Mouse (Mus musculus): Measurements from ENCODE around the gene Fgf9.

Gene Fgf9

DNA sequence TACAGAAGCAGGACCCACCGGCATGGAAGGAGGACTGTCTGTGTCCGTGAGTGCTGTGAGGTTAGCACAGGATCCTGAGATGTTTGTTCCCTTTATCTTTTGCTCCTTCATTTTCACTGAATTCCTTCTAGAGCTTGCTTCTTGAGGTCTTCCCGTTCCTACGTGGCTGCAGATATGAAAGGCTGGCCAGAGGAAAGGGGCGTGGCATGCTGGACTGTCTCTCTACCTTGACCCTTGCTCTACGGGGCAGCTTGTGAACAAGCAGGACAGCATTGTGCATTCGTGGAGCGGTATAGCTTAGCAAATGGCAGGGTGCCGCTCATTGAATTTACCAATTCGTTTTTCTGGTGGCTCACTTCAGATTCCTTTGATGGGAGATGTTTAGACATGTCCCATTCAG, 21.0 kb downstream of the Fgf9 start:
- DNase-seq, result peak in 1 of 2 experiments; percentile 7

- DNase-seq, result peak; percentile 52
Observed at GRCm38 (mm10) chr14:58099599-58099998, 29.3 kb downstream of the Fgf9 start.

GRCm38 (mm10) chr14:58101298-58101697, 31.0 kb downstream of the Fgf9 start:
- no peak for DNase-seq

DNA sequence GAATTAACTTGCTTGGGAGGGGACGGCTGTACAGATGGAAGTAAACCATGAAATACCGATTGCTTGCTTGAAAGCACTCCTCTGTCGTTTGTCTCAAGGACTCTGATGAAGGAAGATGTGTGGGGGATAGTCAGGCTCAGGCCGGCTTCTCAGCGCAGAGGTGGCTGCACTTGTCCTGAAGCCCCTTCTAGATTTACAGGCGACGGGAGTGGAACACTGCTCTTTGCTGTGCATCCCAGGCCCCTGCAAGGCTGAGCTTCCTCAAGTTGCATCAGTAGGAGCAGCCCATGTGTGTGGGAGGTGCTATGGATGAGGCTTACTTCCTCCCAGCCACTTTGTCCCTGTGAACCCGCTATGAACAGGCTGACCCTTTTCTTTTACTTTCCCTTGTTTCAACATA, 33.9 kb downstream of the Fgf9 start:
- DNase-seq, result no peak

- DNase-seq, result no peak
Observed at GRCm38 (mm10) chr14:58105596-58105995, 35.2 kb downstream of the Fgf9 start.

DNA sequence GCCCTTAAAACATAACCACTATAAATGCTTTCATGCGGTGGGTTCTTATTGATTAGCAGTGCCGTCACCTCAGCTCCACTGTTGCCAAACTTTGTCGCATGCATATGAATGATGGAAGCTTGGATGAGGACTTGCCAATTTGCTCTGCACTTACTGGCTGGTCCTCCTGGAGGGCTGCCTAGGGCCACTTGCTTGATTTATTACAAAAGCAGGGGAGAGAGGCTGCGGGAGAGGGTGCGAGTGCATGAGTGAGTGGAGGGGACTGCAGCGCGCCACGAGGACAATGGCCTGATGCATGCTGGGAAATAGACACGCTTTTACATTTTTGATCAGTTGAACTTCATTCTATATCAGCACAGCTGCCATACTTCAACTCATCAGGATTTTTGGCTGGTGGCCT, 39.3 kb downstream of the Fgf9 start:
- peak in 1 of 2 experiments; percentile 24 for DNase-seq

- DNase-seq, result peak; percentile 38 to 50
Observed at GRCm38 (mm10) chr14:58111562-58111961, 41.2 kb downstream of the Fgf9 start.

- peak; percentile 80 to 87 for DNase-seq
Observed at GRCm38 (mm10) chr14:58112341-58112740, 42.0 kb downstream of the Fgf9 start.

DNA sequence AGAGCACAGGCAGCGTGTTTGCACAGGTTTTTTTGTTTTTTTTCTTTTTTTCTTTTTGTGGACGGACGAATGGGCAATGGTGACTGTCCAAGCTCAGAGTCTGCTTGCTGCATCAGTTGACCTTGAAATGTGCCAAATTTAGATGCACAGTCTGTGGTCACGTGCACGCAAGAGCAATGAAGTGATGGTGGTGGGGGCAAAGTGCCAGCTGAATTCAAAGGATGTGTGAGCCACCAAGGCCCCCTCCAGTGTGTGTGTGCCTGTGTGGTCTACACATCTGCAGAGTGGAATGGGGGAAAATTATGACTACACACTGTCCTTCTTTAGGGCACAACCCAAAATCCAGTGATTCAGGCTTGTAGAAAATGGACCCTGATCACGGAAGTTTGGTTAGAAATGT, 42.8 kb downstream of the Fgf9 start:
- DNase-seq, result peak; percentile 44 to 51

- DNase-seq, result peak; percentile 53 to 66
Observed at GRCm38 (mm10) chr14:58114146-58114545, 43.8 kb downstream of the Fgf9 start.

DNA sequence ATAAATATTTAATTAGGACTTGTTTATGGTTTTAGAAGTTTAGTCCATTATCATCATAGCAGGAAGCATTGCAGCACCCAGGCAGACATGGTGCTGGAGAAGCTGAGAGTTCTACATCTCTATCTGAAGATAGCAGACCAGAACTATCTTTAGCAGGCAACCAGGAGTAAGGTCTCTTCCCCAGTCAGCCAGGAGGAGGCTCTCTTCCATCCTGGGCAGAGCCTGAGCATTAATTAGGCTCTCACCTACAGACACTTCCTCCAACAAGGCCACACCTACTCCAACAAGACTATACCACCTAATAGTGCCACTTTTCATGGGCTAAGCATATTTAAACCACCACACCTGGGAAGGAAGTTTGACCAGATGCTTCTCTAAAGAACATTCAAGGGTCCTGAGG, 54.3 kb downstream of the Fgf9 start:
- no peak for DNase-seq

- no peak for DNase-seq
Observed at GRCm38 (mm10) chr14:58126508-58126907, 56.2 kb downstream of the Fgf9 start.

- no peak for DNase-seq
Observed at GRCm38 (mm10) chr14:58139506-58140055, 69.2 kb downstream of the Fgf9 start.

DNA sequence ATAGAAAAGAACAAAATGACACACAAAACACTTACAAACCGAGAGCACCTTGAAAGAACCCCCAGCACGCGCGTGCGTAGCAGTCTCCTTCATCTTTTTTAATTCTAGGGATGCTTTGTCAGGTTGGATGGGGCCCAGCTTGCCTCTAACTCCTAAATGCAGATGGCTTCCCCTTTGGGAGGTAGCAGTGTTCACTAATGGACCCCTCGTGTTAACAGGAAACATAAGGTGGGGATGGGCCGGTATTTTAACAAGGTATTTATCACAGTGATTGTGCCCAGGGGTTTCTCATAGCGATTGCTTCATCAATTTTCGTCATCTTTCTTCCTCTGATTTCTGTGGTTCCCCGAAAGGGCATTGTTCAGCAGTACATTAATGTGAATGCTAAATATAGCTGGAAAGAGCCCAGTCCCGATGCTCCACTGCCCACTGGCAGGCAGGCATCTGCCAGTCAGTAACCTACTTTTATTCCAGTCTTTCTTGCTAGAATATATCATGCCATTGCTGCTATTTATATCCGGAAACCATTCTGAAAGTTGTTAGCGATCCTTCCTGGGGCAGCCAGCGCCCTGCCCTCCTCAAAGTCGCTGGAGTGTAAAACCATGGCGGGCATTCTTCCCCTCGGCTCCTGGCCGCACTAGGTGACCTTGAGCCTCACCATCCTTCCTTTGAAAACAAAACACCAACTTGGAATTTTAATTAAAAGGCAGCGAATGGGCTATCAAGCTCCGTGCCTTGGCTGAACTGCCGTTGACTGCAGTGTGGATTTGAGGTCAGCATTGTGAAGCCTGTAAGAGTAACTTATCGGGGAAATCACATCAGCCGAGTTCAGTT, 79.5 kb downstream of the Fgf9 start:
- peak; percentile 4 to 21 for DNase-seq

- DNase-seq, result peak in 1 of 2 experiments; percentile 14
Observed at GRCm38 (mm10) chr14:58150471-58150855, 80.1 kb downstream of the Fgf9 start.

DNA sequence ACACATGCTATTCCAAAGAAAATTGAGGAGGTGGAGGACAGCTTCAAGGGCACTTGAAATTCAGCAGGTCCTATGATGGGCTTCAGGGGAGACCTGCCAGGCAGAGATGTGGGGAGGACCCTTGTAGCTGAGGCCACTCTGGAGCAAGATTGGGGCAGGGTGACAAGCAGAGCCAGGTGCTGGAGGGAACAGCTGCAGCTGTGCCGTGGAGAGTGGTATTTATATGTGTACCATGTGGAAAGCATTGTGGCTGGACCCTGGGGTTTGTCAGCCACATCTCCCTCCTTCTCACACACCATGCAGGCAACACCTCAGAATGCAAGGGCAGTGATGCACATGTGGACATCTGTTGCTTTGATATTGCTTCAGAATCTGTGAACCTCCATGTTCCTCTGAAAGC, 81.8 kb downstream of the Fgf9 start:
- no peak for DNase-seq

DNA sequence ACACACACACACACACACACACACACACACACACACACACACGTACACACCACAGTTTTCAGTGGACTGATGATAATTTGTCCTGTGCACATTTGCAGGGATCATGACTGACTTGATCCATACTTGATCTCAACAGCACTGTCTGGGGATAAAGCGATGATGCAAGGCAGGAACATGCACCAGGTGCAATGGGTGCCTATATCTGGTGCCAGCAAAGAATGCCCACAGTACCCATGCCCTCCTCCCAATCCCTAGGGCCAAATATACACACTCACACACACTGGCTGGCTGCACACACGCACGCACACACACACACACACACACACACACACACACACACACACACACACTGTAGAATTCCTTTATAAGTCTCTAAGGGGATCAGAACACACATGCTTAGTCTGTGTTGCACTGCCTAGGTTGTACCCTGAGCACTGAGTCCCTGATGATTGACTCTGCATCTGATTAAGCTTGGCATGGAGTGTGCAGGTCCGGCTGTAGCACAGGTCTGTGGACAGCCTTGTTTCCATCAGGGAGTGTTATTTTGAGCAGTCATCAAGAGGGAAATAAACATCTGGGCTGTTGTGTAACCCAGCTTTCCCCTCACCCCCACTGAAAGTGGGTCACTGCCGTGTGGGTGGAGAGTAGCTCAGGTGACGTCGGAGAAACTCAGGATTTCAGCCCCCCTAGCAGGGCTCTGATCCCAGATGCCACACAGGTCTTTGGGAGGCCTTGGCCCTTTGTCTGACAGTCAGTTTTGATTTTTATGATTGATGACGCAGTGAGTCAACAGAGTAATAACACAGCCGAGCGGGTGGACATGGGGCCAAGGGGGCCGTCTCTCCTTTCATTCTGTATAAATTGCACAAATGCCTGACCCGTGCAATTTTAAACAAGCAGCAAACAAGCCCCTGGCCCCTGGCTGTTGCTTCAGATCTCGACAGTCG, 83.4 kb downstream of the Fgf9 start:
- DNase-seq, result no peak

GRCm38 (mm10) chr14:58160624-58161023, 90.3 kb downstream of the Fgf9 start:
- DNase-seq, result no peak
